Mouse (Mus musculus) cortical plate, adult 2 months (tissue): ENCODE data around the gene Smox.

ENCODE experiments used
- CTCF ChIP-seq: fragments of 200-500 bp; IDR thresholded peaks from 2 replicates; pipeline ENCODE4 v1.5.1; 2011; ENCODE audit warnings: mild to moderate bottlenecking, control low read depth, low read length; ENCODE audit not compliant: insufficient read depth; ENCODE audit errors: extremely low read depth
- POLR2A ChIP-seq: fragments of 200-500 bp; IDR thresholded peaks from 2 replicates; pipeline ENCODE4 v1.6.1; 2011; ENCODE audit warnings: mild to moderate bottlenecking, low read length, control low read depth; ENCODE audit not compliant: insufficient read depth; ENCODE audit errors: extremely low read depth

DNA sequence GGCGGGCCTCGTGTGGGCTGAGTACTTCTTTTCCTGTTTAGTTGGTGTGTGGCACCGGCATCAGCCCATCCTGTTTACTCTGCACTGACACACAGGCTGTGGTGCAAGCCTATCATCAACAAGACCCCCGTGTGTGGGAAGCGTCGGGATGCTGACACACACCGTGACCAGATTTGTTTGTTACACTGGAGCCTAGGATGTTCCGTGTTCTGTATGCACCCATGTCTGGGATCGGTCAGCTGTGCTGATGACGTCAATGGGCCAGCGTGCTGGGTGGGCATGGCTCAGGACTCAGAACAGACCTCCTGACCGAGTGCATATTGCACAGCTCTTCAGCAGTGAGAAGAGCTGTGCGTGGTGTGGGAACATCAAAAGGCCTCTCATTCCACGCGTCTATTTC is 6.2 kb upstream of the Smox start:
- no peak for TF ChIP-seq CTCF
- TF ChIP-seq POLR2A: no peak
